Mouse (Mus musculus) macrophage (primary cell): ENCODE data around the gene Ppp1r12b. TPM values are rescaled to one million over a fixed set of nuclear protein-coding genes. Genes with fewer than 3 reads are reported as not detected.

Experiments used
- H3K27ac ChIP-seq: fragments of 350-480 bp; formaldehyde crosslinking; 2 replicates; pipeline ENCODE4 v1.9.0; 2021
- H3K36me3 ChIP-seq: fragments of 350-480 bp; formaldehyde crosslinking; 2 replicates; pipeline ENCODE4 v1.9.0; 2021; ENCODE audit errors: inconsistent target
- H3K4me3 ChIP-seq: fragments of 350-480 bp; formaldehyde crosslinking; 2 replicates; pipeline ENCODE4 v1.9.0; 2021; ENCODE audit errors: inconsistent target
- H3K79me2 ChIP-seq: fragments of 350-480 bp; formaldehyde crosslinking; 2 replicates; pipeline ENCODE4 v1.9.0; 2021; ENCODE audit errors: inconsistent target
- WGBS: methylation state at CpG from one replicate; pipeline ENCODE4 v1.1.7; 2026; ENCODE audit warnings: inconsistent platforms; ENCODE audit not compliant: missing documents; 5-methylcytosine and 5-hydroxymethylcytosine counted together
- polyA plus RNA-seq: library from polyadenylated mRNA; stranded (reverse); fragments of 250-400 nt; gene quantifications from 3 replicates; pipeline ENCODE4 v1.2.4, GENCODE M21; 2018; ENCODE audit warnings: inconsistent platforms

Ppp1r12b gene
- polyA plus RNA-seq, 1 experiment from 2014 or later: 2.2 TPM

DNA sequence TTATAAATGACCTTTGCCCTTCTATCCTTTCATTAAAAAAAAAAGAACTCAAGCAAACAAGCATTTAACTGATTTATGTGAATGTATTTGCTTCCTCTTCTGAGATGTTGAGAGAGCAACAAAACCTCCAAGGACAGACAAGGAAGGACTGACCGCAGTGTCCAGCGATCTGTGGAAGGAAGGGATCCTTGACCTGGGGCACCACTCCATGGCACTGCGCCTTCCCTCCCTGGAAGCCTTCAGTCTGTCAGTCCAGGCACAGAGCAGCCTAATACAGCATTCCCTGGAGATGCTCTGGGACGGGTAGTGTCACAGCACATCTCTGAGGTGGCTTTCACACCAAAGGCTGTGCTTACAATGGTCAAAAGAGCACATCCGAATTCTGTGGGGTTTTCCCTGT is 172.9 kb downstream of the Ppp1r12b start:
- Histone ChIP-seq H3K79me2 (no peaks in the 10 kb centered on the region), H3K27ac (no peak overlapping the region), H3K36me3 (no peaks in the 10 kb centered on the region), H3K4me3 (no peak overlapping the region)
- 94% methylated on average over 5 of the region's 5 CpGs for WGBS

DNA sequence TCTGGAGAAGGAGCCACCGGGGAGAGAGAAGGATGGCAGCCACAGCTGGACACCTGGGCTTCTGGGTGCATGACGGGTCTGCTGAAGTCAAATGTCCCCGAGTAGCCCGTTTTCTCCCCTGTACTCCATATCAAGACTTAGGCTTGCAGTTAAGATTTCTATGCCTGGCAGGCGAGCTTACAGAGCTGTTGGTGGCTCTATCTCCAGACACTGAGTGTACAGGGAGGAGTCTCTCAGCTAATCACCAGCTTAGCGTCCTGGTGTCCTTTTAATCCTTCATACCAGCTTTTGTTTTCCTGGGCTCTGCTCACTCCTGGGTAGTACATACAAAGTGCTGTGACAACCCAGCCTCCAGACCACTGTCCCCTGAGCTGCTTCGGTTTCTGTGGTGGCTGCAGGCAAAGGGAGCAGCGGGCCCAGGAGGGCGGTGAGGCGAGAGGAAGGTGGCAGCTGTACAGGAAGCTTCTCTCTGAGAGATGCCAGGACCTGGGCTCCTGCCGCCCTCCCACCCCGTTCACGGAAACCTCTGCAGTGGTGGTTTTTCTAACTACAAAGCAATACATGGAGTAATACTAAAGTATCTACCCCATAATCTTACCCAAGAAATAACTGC is 177.7 kb downstream of the Ppp1r12b start:
- WGBS: 66% methylated on average over 13 of the region's 13 CpGs
- no peak overlapping the region for H3K4me3 ChIP-seq
- no peak overlapping the region for H3K27ac ChIP-seq
- no peaks in the 10 kb centered on the region for H3K79me2 ChIP-seq
- no peaks in the 10 kb centered on the region for H3K36me3 ChIP-seq

GRCm38 (mm10) chr1:134777201-134777885 is 178.4 kb downstream of the Ppp1r12b start:
- H3K4me3 ChIP-seq: no peak overlapping the region
- no peak overlapping the region for H3K27ac ChIP-seq
- no peaks in the 10 kb centered on the region for H3K79me2 ChIP-seq
- 96% methylated on average over 12 of the region's 12 CpGs for WGBS
- no peaks in the 10 kb centered on the region for H3K36me3 ChIP-seq

- Histone ChIP-seq H3K79me2 (no peaks in the 10 kb centered on the region), H3K36me3 (no peaks in the 10 kb centered on the region), H3K27ac (no peak overlapping the region), H3K4me3 (no peak overlapping the region)
- WGBS: 82% methylated on average over 3 of the region's 3 CpGs
Measured at GRCm38 (mm10) chr1:134775631-134776030, 180.1 kb downstream of the Ppp1r12b start.

- 92% methylated on average over 6 of the region's 6 CpGs for WGBS
Measured at GRCm38 (mm10) chr1:134774728-134775287, 180.9 kb downstream of the Ppp1r12b start.

DNA sequence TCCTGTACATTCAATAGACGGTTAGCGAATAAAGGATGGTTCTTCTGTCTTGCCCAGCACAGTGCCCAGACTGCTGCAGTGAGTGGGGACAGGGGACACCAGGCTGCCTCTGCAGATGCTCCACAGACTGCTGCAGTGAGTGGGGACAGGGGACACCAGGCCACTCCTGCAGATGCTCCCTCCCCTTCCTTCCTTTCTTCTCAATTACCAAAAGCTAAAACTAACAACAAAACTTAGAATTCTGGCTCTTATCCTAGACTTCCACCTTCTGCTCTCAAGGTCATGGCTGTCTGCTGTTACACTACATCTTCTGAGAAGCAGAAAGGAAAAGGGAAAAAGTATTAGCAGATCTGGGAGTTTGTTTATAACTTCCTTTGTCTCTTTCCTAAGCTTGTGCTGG is 181.5 kb downstream of the Ppp1r12b start:
- Histone ChIP-seq H3K79me2 (no peaks in the 10 kb centered on the region), H3K27ac (no peak overlapping the region), H3K4me3 (no peak overlapping the region), H3K36me3 (no peaks in the 10 kb centered on the region)
- WGBS: 78% methylated on average over 2 of the region's 2 CpGs

More at GRCm38 (mm10) chr1:134774728-134775287, 180.9 kb downstream of the Ppp1r12b start:
- H3K36me3 ChIP-seq: no peaks in the 10 kb centered on the region
- H3K79me2 ChIP-seq: no peaks in the 10 kb centered on the region
- H3K27ac ChIP-seq: no peak overlapping the region
- H3K4me3 ChIP-seq: no peak overlapping the region

GRCm38 (mm10) chr1:134773256-134773655 is 182.5 kb downstream of the Ppp1r12b start:
- Histone ChIP-seq H3K27ac (no peak overlapping the region), H3K4me3 (no peak overlapping the region), H3K36me3 (no peaks in the 10 kb centered on the region), H3K79me2 (no peaks in the 10 kb centered on the region)
- WGBS: 96% methylated on average over 12 of the region's 12 CpGs

GRCm38 (mm10) chr1:134772821-134773220 is 182.9 kb downstream of the Ppp1r12b start:
- H3K27ac ChIP-seq: no peak overlapping the region
- WGBS: 91% methylated on average over 2 of the region's 3 CpGs
- no peak overlapping the region for H3K4me3 ChIP-seq
- no peaks in the 10 kb centered on the region for H3K36me3 ChIP-seq
- no peaks in the 10 kb centered on the region for H3K79me2 ChIP-seq

- Histone ChIP-seq H3K36me3 (no peaks in the 10 kb centered on the region), H3K4me3 (no peak overlapping the region), H3K79me2 (no peaks in the 10 kb centered on the region), H3K27ac (no peak overlapping the region)
- WGBS: 91% methylated on average over 7 of the region's 7 CpGs
Measured at GRCm38 (mm10) chr1:134771999-134772398, 183.7 kb downstream of the Ppp1r12b start.

- no peaks in the 10 kb centered on the region for H3K79me2 ChIP-seq
- H3K27ac ChIP-seq: peak overlapping the region; percentile 29
- no peaks in the 10 kb centered on the region for H3K36me3 ChIP-seq
- 21% methylated on average over 6 of the region's 6 CpGs for WGBS
- no peak overlapping the region for H3K4me3 ChIP-seq
Measured at GRCm38 (mm10) chr1:134771353-134771752, 184.4 kb downstream of the Ppp1r12b start.

- Histone ChIP-seq H3K27ac (no peak overlapping the region), H3K36me3 (no peaks in the 10 kb centered on the region), H3K79me2 (no peaks in the 10 kb centered on the region), H3K4me3 (no peak overlapping the region)
- 54% methylated on average over 5 of the region's 5 CpGs for WGBS
Measured at GRCm38 (mm10) chr1:134770312-134770711, 185.4 kb downstream of the Ppp1r12b start.

- Histone ChIP-seq H3K36me3 (no peaks in the 10 kb centered on the region), H3K27ac (no peak overlapping the region), H3K4me3 (no peak overlapping the region), H3K79me2 (no peaks in the 10 kb centered on the region)
- WGBS: 92% methylated on average over 4 of the region's 4 CpGs
Measured at GRCm38 (mm10) chr1:134766448-134766847, 189.3 kb downstream of the Ppp1r12b start.

DNA sequence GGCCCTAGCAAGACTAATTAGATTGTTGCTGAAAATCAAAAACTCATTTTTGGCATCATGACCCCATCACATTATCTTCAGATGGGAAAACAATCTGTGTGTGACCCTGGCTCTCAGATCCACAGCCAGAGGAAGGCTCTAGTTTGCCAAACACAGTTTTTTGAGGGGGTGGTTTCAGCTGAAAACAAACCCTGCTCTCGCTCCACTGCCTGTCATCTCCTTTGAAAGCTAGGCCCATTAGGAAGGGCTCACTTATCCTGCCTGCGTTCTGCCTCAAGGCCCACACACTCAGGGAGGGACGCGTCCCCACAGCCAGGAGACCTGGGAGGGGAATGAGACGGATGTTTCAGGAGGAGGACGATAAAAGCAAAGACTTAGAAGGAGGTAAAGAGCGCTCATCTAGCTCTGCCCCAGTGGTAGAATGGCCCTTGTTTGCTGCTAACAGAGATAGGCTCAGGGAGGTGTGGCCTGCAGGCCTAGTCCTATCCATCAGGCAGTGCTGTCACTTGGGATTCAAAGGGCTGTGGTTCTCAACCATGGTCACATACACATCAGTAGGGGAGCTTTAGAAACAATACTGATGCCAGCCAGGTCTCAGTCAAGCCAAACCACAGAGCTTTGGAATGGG is 190.8 kb downstream of the Ppp1r12b start:
- H3K4me3 ChIP-seq: no peak overlapping the region
- no peaks in the 10 kb centered on the region for H3K79me2 ChIP-seq
- H3K27ac ChIP-seq: no peak overlapping the region
- 98% methylated on average over 7 of the region's 7 CpGs for WGBS
- H3K36me3 ChIP-seq: no peaks in the 10 kb centered on the region

- Histone ChIP-seq H3K27ac (no peak overlapping the region), H3K36me3 (no peaks in the 10 kb centered on the region), H3K79me2 (no peaks in the 10 kb centered on the region), H3K4me3 (no peak overlapping the region)
- WGBS: 86% methylated on average over 11 of the region's 11 CpGs
Measured at GRCm38 (mm10) chr1:134763776-134764438, 191.8 kb downstream of the Ppp1r12b start.
